Mouse (Mus musculus): ENCODE results near the gene Nbl1. TPM values are rescaled to one million over a fixed set of nuclear protein-coding genes. Genes with fewer than 3 reads are reported as not detected.
A peak's percentile ranks its signal among the peaks of the same experiment; 100 is the strongest.

The Nbl1 gene
- total and polyA plus RNA-seq, 3 experiments: 0.89 to 2.0 (median 1.5) TPM

DNA sequence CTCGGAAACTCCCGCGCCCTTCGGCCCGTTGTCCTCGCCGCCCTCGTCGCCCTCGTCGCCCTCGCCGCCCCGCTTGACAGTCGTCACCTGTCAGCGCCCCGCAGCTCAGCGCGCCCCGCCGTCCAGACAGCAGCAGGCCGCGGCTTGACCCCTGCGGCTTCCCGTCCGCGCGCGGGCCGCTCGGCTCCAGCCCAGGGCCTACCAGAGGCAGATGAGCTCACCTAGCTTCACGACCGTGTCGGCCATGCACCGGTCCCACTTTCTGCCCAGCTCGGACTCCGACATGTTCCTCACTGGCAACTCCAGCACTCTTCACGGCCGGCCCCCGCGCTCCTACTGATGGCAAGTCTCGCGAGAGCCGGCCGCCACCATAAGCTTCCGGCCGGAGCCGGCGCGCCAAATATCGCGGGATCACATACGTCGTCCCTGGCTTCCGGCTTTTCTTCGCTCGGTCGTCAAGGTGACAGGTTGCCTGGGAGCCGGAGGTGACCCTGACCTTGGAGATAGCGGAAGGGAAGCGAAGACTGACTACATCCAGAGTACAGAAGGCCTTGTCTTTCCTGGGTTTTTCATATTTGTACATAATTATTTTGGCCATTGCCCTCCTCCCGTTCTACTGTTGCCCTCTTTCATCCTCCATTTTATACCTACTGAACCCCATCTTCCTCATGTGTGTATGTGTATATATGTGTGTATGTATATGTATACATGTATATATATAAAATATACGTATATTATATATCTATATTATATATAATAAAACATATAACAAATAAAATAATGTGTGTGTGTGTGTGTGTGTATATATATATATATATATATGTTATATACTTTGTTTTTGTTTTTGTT lies 38.1 kb upstream of the Nbl1 start, which contains the start of gene Minos1:
Gene Minos1, minus strand, starts transcription at position 413 of the 849 bp plus-strand sequence.
- peaks cover 9 to 44% of the 10 kb centered on the region in 2 experiments for H3K4me1 ChIP-seq (ENCODE audit: control insufficient read depth in 1 of 2, insufficient read depth in 2 of 2)
- peak; percentile 99 for DNase-seq (ENCODE audit: extremely low read depth)
- TF ChIP-seq ZC3H11A (IDR thresholded peaks at IDR 0.05; ENCODE audit: low read depth, low read length): no peak
- TF ChIP-seq POLR2AphosphoS2 (IDR thresholded peaks at IDR 0.05; ENCODE audit: low read depth, low read length): 0 out of 2 replicates have a peak, but pooled peaks have one; percentile 43
- TF ChIP-seq CHD2 (IDR thresholded peaks at IDR 0.05; ENCODE audit: low read length): peak; percentile 100
- TF ChIP-seq IRF4 (IDR thresholded peaks at IDR 0.05; ENCODE audit: low read depth, low read length): 0 out of 2 replicates have a peak, but pooled peaks have one; percentile 12
- TF ChIP-seq ELF1 (IDR thresholded peaks at IDR 0.05; ENCODE audit: low read depth, low read length): peak; percentile 98
- peak; percentile 59; the same call in 1 of the 2 replicates for TF ChIP-seq UBTF (IDR thresholded peaks at IDR 0.05; ENCODE audit: low read depth, low read length)
- no peak for TF ChIP-seq ZKSCAN1 (IDR thresholded peaks at IDR 0.05; ENCODE audit: borderline replicate concordance, low read depth, low read length)
- peak; percentile 95 for TF ChIP-seq ZMIZ1 (IDR thresholded peaks at IDR 0.05; ENCODE audit: low read depth, low read length)
- peak; percentile 99 for TF ChIP-seq MXI1 (IDR thresholded peaks at IDR 0.05; ENCODE audit: low read depth, low read length)
- TF ChIP-seq KAT2A (IDR thresholded peaks at IDR 0.05; ENCODE audit: insufficient replicate concordance, low read length): peak; percentile 71; the same call in 1 of the 2 replicates
- peak; percentile 89 for TF ChIP-seq HCFC1 (IDR thresholded peaks at IDR 0.05; ENCODE audit: low read depth, low read length)
- TF ChIP-seq CHD1 (IDR thresholded peaks at IDR 0.05; ENCODE audit: low read depth, low read length): no peak
- peak; percentile 86 for TF ChIP-seq POLR2A (IDR thresholded peaks at IDR 0.05; ENCODE audit: low read depth, low read length)
- TF ChIP-seq SIN3A (IDR thresholded peaks at IDR 0.05; ENCODE audit: low read length): peak; percentile 87; the same call in 1 of the 2 replicates
- TF ChIP-seq NELFE (IDR thresholded peaks at IDR 0.05; ENCODE audit: low read depth, low read length): peak; percentile 86; the same call in 1 of the 2 replicates
- TF ChIP-seq NRF1 (IDR thresholded peaks at IDR 0.05; ENCODE audit: low read depth, low read length): peak; percentile 51
- TF ChIP-seq TCF12 (IDR thresholded peaks at IDR 0.05; ENCODE audit: low read depth, low read length): peak; percentile 96
- TF ChIP-seq E2F4 (IDR thresholded peaks at IDR 0.05; ENCODE audit: insufficient replicate concordance, low read depth, low read length): no peak
- no peak for TF ChIP-seq MAZ (IDR thresholded peaks at IDR 0.05; ENCODE audit: low read depth, low read length)
- peak within 1 kb of the TSS; percentile 80 for H3K9ac ChIP-seq (ENCODE audit: insufficient read depth, low read depth)
- peaks cover 10% of the 10 kb centered on the region for H3K9me3 ChIP-seq (replicated peaks; ENCODE audit: low read length)
- H3K36me3 ChIP-seq (replicated peaks in 1 of 2; ENCODE audit: control insufficient read depth in 1 of 2, insufficient read depth in 1 of 2, low read length in 1 of 2): peaks cover 3 to 18% of the 10 kb centered on the region in 2 experiments
- peaks cover 49% of the 10 kb centered on the region for H3K79me2 ChIP-seq (replicated peaks; ENCODE audit: control insufficient read depth, extremely low read depth, insufficient read depth, poor library complexity, severe bottlenecking)
- peak within 1 kb of the TSS; percentile 100 for H3K4me2 ChIP-seq (ENCODE audit: insufficient read depth, low read depth, poor library complexity, severe bottlenecking)
- H3K4me3 ChIP-seq (replicated peaks in 1 of 3; ENCODE audit: low read depth in 2 of 3, low read length in 2 of 3, poor library complexity in 1 of 3): peak within 1 kb of the TSS; percentile 87 to 98 (median 97)
- in situ Hi-C loops (cut with MboI; ENCODE audit: low pct_ligation_motif_present, low pct_unique_long_range_greater_than_20kb, low sequenced_read_pairs) (loop anchor here (5.0 kb wide), 1 partner anchor 44 kb away; no protein-coding TSS in a partner anchor), dilution Hi-C loops (cut with MboI; ENCODE audit: extremely low pct_ligation_motif_present, extremely low pct_unique_long_range_greater_than_20kb, low sequenced_read_pairs) (no loop called here)
- H3K27ac ChIP-seq (ENCODE audit: insufficient read depth, low read depth): peak within 1 kb of the TSS; percentile 62
- no peaks in the 10 kb centered on the region for H3K27me3 ChIP-seq (replicated peaks)
